Mouse (Mus musculus): ENCODE data around the gene Csmd2.

Gene Csmd2

DNA sequence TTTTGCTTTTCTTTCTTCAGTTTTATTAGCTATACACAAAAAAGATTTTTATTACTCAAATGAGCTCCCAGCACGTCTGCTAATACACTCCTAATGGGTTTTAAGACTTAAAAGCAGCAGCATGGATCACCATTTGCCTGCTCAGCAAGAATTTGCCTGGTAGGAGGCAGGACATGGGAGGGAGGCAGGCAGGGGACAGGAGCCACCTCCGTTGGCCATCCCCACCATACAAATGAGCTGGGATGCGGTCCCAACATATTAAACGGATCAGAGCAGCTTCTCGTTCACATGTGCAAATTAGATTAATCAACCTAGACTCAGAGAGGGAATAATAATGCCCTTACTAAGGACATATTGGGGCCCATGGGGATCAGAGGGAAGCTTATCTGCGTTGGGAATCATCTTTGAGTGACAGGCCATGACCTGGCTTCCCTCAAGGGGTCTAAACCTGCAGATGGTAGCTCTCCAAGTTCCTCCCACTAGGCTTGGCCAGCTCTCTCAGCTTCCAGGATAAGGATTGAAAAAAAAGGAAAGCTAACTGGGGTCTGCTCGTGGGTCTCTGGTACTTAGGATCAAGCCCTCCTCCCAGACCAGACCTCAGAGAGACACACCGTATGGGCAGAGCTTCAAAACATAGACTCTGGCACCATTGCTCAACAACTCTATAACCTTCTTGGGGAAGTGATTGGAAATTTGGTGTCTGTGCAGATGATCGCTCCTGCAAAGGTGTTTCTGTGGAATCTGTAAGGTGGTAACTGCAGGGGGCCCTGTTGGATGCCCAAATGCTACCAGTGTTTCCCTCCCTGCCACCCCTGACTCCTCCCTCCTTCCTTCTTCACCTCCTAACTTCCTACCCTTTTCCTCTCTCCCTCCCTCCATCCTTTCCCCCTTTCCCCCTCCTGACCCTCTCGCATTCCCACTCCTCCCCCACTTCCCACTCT, 153.8 kb downstream of the Csmd2 start:
- DNase-seq (ENCODE audit: low spot score in 2 of 2), result no peak

DNA sequence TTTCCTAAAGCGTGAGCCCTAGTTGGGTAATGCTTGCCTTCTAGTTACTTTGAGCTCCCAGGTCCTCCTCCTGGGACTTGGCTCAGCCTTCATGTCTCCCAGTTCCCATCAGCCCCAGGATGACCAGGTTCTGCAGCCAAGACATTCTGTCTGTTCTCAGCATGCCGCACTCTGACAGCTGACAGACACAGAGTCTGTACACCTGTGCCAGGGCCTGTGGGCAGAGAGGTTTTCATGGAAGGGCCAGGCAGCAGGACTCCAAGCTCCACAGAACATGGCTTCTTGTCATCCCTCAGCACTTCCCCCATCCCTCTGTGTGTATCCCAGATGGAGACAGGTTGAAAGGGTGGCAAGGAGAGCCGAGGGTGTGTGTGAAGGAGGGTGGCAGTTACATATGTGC, 154.6 kb downstream of the Csmd2 start:
- DNase-seq (ENCODE audit: low spot score in 2 of 2), result no peak

DNA sequence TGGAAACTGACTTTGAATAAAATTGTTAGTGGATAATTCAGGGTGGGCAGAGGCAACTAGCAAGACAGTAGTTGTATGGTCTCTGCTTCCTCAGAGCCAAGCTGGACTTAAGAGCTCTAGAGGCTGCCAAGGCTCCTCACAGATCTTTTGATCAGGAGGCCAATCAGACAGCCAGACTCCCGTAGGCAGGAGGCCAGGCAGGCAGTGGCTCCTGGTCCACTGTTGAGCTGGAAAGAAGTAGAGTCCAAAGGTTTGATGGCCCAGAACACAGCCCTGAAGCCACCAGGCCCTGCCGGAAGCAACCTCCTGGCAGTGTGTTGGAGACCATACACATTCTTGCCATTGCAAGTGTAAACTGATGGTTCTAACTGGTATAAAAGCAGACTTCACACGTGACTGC, 155.5 kb downstream of the Csmd2 start:
- no peak for DNase-seq (ENCODE audit: low spot score in 2 of 2)

DNA sequence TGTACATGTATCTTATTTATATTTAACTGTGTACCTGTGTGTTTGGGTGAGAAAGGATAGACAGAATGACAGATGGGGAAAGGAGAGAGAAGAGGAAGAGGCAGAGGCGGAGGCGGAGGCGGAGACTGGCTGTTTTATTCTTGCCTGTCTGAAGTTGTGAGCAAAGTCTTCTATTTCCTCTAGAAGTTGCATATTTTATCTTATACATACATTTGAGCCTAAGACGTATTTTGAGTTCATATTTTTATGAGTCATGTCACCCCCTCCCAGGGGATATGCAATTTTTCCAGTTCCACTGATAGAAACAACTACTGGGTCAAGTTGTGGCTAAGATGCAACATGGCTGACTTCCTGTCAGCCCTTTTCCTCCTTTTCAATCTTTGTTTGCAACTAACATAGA, 161.9 kb downstream of the Csmd2 start:
- no peak for DNase-seq (ENCODE audit: low spot score in 2 of 2)

DNA sequence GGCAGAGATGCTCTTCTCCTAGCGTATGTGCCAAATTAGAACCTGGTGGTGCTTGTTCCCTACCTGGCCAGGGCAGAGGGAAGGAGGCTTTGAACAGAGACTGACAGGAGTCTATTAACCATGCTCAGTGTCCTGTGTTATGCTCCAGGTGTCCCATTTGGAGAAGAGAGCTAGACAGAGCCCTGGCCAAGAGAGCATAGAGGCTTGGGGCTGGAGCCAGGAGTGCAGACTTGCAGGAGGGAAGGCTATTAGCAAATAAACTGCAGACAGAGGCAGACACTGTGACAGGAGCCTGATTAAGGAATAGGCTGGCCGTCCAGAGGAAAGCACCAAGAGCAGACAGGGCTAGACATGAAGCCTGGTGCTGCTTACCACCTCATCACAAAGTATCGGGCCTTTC, 164.4 kb downstream of the Csmd2 start:
- DNase-seq (ENCODE audit: low spot score in 2 of 2), result no peak

DNA sequence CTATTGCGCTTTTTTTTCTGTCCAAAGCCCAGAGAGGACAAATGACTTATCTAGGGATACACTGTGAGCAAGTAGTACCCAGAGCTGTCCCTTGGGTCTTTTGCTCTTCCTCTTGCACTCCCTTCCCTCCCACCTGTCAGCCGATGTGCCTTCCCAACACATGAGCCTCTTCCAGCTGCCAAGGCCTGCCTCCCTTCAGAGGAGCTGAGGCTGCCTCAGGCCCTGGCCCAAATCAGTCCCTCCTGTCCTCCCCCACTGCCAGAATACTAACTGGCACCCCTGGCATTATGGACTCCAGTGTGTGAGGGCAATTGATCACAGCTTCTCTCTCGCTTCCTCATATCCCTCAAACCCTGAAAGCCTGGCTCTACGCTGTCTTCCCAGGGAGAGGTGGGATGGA, 165.5 kb downstream of the Csmd2 start:
- DNase-seq (ENCODE audit: low spot score in 2 of 2), result no peak

DNA sequence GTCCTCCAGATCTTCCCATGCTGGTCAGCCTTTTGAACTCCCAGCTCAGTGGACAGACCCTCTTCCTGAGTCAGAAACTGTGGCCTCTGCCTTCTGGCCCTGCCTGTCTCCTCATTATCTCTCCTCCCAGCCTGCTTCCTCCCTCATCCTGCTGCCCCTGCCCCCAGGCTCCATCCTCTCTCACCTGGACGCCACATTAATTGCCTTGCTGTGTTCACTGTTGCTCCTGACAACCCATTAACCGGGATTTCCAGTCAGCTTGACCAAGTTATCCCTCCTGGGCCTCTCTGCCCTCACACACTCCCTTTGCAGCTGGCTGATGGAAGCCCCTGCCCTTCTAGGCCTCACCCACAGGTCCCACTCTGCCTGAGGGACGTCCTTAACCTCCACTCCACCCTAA, 167.6 kb downstream of the Csmd2 start:
- no peak for DNase-seq (ENCODE audit: low spot score in 2 of 2)

DNA sequence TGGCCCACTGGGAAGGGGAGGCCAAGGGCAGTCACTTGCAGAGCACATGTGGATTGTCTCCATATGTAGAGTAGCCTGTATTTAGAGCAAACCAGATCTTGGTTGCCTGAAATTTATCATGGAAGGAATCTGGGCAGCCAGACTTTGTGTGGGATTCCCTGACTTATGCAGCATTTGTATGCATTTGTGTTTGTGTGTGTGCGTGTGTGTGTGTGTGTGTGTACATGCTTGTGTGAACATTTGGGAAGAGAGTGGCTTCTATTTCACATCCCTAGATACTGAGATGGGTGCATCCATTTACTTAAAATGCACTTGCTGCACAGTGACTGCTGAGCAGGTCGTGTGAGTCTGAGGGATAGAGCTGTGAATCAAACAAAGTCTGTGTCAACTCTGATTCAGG, 173.0 kb downstream of the Csmd2 start:
- DNase-seq (ENCODE audit: low spot score in 2 of 2), result no peak

DNA sequence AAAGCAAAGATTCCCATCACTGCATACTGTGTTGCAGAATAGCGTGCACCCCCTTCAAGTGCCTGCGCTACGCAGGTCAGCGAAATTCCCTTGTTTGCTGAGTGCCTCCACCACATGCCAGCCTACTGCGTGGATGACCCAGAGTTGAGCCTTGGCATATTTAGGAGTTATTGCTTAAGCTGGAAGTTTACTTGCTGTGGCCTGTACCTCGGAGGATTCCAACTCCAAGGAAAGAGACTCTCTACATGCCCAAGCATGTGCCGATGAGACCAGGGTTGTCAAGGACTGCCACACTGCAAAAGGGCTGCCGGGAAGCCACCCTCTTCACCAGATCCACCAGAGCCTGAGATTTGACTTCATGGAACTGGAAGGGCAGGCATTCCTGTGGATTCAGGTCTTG, 182.5 kb downstream of the Csmd2 start:
- no peak for DNase-seq (ENCODE audit: low spot score in 2 of 2)

DNA sequence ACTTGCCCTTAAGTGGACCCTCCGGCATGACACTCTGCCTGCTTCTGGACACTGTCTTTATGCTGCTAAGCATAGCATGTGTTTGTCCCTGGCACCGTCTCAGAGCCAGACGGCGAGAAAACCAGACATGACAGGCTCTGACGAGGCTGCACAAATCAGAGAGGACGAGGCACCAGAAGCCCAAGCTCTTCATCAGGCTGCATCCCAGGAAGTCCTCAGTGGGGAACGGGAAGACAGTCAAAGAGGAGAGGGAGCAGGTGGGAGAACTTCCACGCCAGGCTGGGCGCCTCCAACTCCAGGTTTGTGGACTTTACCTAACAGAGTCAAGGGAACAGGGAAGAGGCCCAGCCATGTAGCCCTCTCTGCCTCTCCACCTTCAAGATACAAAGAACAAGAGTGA, 183.6 kb downstream of the Csmd2 start:
- DNase-seq (ENCODE audit: low spot score in 2 of 2), result no peak

DNA sequence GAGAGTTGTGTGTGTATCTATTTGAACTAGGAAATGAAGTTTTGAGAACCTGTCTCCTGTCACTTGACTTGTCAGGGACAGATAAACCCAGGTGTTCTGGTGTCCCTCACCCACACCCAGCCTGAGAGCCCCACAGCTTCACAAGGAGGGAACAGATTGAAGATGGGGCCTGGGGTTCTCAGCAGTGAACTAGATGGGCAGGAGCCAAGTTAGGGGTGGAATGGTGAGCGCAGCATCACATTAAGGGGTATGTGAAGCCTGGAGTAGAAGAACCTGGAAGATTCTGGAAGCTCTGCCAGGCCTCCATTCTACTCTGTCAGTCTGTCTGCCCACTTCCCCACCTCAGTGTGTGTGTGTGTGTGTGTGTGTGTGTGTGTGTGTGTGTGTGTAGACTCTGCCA, 184.0 kb downstream of the Csmd2 start:
- no peak for DNase-seq (ENCODE audit: low spot score in 2 of 2)

DNA sequence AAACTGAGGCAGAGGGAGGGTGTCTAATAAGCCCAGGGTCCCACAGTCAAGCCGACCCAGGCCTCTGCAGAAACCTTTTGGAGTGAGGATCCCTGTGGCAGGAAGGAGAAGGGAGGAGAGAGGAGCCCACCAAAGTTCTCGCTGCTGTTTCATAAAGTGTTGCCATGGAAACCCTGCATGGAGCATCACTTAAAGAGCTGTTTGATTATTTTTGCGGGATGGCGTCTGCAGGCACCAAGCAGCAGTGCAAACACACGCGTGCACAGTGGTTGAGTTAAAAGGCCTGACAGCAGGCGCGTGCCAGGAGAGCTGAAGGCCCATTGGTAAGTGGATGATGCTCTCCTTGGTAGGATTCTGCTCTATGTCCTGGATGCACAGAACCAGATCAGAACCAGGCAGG, 191.3 kb downstream of the Csmd2 start:
- DNase-seq (ENCODE audit: low spot score in 2 of 2), result no peak

DNA sequence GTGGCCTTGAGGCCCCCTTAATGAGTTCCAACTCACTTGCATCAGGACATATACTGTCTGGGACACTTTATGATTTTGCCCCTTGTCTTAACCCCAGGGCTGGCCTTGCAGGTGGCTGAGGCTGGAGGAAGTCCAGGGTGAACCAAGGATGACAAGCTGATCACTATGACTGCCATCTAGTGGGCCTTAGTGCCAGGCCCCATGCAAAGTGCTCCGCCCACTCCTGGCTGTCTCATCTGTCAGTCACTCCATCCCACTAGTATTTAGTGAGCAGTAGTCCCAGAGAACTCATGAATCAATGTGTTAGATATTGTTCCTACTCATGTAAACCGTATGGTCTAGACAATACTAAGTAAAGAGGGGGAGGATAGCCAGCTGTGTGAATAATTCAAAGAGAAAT, 191.9 kb downstream of the Csmd2 start:
- DNase-seq (ENCODE audit: low spot score in 2 of 2), result no peak

DNA sequence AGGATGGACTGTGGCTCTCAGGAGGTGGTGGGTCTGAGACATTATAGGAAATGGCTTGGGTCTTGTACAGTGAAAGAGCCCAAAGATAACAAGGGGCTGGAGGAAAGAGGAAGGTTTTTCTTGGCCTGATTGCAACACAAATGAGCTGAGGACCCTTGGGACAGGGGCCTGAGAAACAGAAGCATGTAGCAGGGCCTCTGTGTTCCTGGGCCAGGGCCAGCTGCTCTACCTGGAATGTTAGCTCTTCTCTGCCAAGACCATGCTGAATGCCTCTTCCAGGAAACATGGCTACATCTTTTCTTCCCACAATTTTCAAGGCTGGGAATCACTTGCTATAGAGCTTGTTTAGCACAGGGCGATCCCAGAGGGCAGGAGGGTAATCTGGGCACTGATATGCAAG, 197.1 kb downstream of the Csmd2 start:
- DNase-seq (ENCODE audit: low spot score in 2 of 2), result no peak

DNA sequence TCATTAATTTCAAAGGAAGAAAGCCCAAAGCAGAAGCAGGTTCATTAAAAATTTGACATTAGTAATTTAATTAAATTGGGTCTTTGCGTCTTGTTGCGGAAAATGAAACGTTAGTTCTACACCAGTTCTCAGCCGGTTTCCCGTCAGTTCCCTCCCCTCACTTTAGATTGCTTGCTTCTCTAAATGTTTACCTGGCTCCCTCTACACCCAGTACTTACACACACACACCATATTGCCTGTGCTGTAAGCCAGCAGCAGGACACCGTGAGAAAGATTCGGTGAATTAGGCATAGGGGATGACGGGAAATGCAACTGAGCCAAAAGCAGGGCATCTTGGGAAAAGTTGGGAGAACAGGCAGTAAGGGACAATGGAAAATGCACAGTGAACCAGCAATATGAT, 206.8 kb downstream of the Csmd2 start:
- no peak for DNase-seq (ENCODE audit: low spot score in 2 of 2)

DNA sequence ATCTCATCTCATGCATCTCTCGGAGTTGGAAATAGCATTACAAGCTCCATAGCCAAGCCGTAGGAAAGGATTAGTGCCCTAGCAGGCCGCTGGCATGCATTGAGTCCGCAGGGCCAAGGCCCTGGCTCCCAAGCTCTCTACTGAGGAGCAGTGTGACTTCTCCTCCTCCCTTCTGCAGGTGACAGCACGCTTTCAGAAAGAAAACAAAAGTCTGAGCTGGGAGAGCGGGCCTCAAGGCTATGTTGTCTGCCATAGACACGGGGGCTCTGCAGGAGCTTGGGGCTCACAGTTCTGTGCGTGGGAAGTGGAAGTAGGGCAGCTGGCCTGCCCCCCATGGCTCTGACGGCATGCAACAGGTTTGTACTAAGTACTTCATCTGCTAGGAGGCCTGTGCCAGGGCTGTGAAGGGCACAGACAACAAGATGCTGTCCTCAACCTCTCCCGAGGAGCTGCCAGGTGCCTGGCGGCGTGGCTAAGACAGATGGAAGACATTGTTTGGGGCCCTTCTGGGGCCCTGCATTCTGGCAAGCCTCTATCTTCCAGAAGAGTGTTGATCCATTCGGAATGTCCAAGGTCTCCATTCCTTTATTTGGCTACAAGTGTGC, 230.4 kb downstream of the Csmd2 start:
- no peak for DNase-seq (ENCODE audit: low spot score in 2 of 2)

DNA sequence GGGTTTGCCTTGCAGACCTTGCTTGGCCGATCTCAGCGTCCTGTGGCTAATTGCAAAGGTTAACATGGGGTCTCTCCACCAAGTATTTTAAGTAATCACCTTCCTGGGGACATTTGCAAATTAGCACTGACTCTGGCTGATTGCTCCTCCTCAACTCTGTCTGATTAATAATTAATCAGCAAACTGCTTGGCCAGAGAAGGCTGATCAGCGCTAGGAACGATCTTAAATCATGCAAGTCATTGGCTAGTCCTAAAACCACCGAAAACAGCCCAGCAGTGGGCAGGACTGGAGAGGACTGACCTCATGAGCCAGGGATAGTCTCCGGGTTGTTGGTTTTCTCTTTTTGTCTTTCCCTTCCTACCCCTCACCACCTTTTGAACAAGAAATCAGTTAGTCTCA, 236.8 kb downstream of the Csmd2 start:
- no peak for DNase-seq (ENCODE audit: low spot score in 2 of 2)

DNA sequence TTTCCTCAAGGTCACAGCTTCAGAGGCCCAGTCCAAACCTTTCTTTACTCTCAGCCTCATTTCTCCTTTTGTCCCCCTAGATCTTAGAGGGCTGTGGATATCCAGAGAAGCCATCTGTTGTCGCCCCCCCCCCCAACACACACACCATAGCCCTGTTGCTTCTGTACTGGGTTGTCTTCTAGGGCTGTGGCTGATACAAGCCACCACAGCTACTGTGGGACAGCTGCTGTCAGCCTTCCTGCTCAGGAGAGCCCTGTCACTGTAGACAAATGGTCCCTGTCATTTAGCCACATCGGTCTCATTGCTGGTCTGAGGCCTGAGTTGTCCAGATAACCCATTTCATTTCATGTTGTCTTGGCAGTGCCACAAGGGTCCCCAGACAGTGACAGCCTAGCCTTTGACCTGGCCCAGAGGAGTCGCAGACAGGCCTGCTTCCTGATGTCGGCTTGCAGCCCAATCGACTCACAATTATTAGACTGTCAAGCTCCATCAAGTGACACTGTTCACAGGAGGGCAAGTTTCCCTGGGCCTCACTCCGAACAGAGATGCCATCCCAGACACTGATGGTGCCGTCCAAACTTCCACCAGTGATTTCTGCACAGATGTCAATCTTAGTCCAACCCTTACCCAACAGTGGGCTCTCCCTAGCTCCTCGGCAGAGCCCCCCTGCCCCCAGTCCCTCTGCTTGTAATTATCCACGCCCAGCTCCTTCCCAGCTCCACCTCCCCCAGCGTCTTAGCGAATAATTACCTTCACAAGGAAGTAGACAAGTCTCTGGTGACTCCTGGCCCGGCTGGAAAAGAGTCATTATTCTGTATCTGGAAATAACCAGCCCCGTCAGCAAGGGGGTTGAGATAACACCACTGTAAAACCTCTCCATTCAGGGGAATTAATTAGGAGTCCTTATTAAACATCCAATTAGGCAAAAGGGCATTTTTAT, 240.0 kb downstream of the Csmd2 start:
- DNase-seq (ENCODE audit: low spot score in 2 of 2), result no peak

DNA sequence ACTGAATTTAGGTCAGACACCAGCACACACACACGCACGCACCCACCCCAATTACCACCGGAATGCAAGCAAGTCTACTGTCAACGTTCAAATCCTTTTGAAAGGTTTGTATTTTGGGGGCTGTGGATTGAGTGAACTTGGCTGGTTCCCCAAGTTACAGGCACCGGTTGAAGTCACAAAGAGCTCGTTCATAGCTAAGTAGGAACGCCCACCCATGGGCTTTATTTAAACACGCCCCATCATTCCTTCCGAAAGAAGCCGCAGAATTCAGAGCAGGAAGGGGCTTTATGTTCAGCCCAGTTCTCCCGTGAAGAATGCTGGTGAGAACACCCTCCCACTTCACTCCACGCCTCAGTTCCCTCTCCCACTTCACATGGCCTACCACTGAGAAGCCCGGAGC, 245.8 kb downstream of the Csmd2 start:
- peak in 1 of 2 experiments; percentile 18 for DNase-seq (ENCODE audit: low spot score in 2 of 2)

DNA sequence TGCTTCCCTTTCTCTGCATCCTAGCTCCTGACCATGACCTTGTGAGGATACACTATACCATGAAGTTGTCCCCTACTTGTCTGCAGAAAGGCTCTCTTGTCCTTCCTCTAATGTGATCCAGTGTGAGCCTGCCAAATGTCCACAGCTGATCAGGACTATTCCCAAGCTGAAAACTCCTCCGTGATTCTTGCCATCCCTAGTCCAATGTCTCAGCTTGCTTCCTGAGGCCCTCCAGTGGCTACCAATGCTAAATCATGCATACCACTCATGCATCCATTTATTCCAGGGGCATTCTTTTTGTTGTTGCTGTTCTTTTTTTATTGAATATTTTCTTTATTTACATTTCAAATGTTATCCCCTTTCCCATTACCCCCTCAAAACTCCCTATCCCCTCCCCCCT, 251.5 kb downstream of the Csmd2 start:
- DNase-seq (ENCODE audit: low spot score in 2 of 2), result no peak

DNA sequence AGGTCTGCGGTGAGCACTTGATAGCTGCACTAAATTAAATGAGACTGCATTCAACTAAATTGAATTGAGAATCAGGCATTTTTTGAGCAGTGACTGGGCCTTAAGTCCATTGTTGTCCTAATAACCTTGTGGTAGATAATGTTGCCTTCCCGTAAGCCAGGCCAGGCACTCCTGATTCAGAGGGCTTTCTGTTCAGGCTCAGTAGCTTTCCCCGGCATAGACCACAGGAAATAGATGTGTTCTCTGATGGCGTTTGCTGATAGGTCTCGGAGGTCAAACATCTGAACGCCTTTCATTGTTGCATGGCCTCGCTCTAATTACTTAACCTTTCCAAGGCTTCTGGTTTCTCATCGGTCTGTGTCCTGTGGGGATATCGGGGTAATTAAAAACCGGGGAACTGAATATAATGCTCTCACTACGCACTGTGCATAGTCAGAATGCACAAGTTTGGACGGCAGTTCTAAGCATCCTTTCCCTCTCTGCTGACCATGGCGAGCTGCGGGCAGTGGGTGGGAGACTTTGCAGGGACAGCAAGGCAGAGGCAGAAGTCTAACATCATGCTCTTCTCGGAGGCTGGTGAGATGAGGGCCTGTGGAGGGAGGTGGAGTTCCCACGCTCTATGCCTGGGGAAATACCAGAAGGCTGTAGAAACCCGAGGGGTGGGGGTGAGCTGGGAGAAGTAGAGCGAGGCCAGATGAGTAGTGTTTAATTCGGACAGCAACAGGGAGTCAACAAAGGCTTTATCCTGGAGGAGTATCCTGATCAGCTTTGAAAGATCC, 253.6 kb downstream of the Csmd2 start:
- no peak for DNase-seq (ENCODE audit: low spot score in 2 of 2)
